Mouse (Mus musculus) embryonic facial prominence, embryonic 13.5 days (tissue): ENCODE measurements at regions not wholly inside any gene's neighbourhood (a gene's known extent, or its start where the extent isn't known, plus 50 kb on each side); places are given as distances from the start of the nearest gene placed in this dataset.

Source experiments
- ATAC-seq: fragments of 200-750 bp; cut with Nextera tagmentation; 2 replicates; pipeline ENCODE4 v1.8.0; 2017; ENCODE audit warnings: low read depth; ENCODE audit not compliant: insufficient number of reproducible peaks, insufficient read depth, low FRiP score, low TSS enrichment
- H3K27ac ChIP-seq: fragments of 300-500 bp; sonication (generic); 2 replicates; pipeline ENCODE4 v1.5.1; 2015; ENCODE audit warnings: moderate library complexity, mild to moderate bottlenecking, inconsistent platforms
- H3K27me3 ChIP-seq: fragments of 300-500 bp; sonication (generic); 2 replicates; pipeline ENCODE4 v1.6.1; 2015; ENCODE audit warnings: mild to moderate bottlenecking, inconsistent platforms
- H3K36me3 ChIP-seq: fragments of 300-500 bp; sonication (generic); 2 replicates; pipeline ENCODE4 v1.6.1; 2015; ENCODE audit warnings: mild to moderate bottlenecking, inconsistent platforms
- H3K4me1 ChIP-seq: fragments of 300-500 bp; sonication (generic); 2 replicates; pipeline ENCODE4 v1.6.1; 2015; ENCODE audit warnings: inconsistent platforms
- H3K4me2 ChIP-seq: fragments of 300-500 bp; sonication (generic); 2 replicates; pipeline ENCODE4 v1.6.1; 2015; ENCODE audit warnings: moderate library complexity, mild to moderate bottlenecking, inconsistent platforms
- H3K4me3 ChIP-seq: fragments of 300-500 bp; sonication (generic); 2 replicates; pipeline ENCODE4 v1.5.1; 2015; ENCODE audit warnings: mild to moderate bottlenecking, inconsistent platforms
- H3K9ac ChIP-seq: fragments of 300-500 bp; sonication (generic); 2 replicates; pipeline ENCODE4 v1.6.1; 2015; ENCODE audit warnings: mild to moderate bottlenecking, inconsistent platforms
- H3K9me3 ChIP-seq: fragments of 300-500 bp; sonication (generic); 2 replicates; pipeline ENCODE4 v1.6.1; 2016; ENCODE audit warnings: inconsistent platforms
- WGBS: fragments of 180-500 bp; shearing (Covaris S2); methylation state at CpG from one replicate; pipeline ENCODE4 v1.1.7; 2015; ENCODE audit warnings: mixed read lengths; 5-methylcytosine and 5-hydroxymethylcytosine counted together
- microRNA-seq: library from miRNA; unstranded; fragments of <30 nt; microRNA quantifications from one replicate; pipeline ENCODE4, GENCODE M21; 2016

DNA sequence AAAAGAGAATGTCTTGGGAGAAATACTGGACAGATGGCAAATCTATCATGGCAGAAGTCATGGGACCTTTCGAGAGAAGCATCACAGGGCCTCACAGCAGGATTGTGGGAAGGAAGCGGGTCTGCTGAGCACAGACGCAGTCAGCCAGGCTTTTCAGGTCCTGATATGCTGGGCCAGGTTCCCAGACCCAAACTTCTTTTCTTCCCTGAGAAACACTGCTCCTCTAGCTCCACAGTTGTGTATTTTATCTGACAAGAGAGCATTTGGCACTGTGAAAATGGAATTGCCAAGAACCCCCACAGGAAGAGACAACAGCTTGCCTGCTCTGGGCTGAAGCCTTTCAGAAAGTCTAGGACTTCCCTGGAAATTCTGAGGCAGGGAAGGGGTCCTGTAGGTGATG lies 73.4 kb upstream of the Topaz1 start:
- H3K4me2 ChIP-seq: no peak overlapping the region
- no peaks in the 10 kb centered on the region for H3K4me1 ChIP-seq
- no peak overlapping the region for H3K9ac ChIP-seq
- ATAC-seq: no peak
- H3K9me3 ChIP-seq: no peaks in the 10 kb centered on the region
- H3K27ac ChIP-seq: no peak overlapping the region
- H3K4me3 ChIP-seq: no peak overlapping the region
- H3K36me3 ChIP-seq: no peaks in the 10 kb centered on the region
- no peaks in the 10 kb centered on the region for H3K27me3 ChIP-seq
- 84% methylated on average over 3 of the region's 3 CpGs for WGBS

- no peaks in the 10 kb centered on the region for H3K4me1 ChIP-seq
- H3K4me3 ChIP-seq: no peak overlapping the region
- no peaks in the 10 kb centered on the region for H3K36me3 ChIP-seq
- no peak for ATAC-seq
- H3K4me2 ChIP-seq: no peak overlapping the region
- H3K9ac ChIP-seq: no peak overlapping the region
- no peaks in the 10 kb centered on the region for H3K27me3 ChIP-seq
- no peaks in the 10 kb centered on the region for H3K9me3 ChIP-seq
- WGBS: 78% methylated on average over 14 of the region's 14 CpGs
- H3K27ac ChIP-seq: no peak overlapping the region
These were observed 69.0 kb upstream of the Topaz1 start for GRCm38 (mm10) chr9:122678001-122678696.

GRCm38 (mm10) chr9:122687170-122687569 lies 60.0 kb upstream of the Topaz1 start:
- Histone ChIP-seq H3K27me3 (no peaks in the 10 kb centered on the region), H3K36me3 (no peaks in the 10 kb centered on the region), H3K27ac (no peak overlapping the region), H3K4me1 (no peaks in the 10 kb centered on the region), H3K4me3 (no peak overlapping the region), H3K9ac (no peak overlapping the region), H3K9me3 (no peaks in the 10 kb centered on the region), H3K4me2 (no peak overlapping the region)
- ATAC-seq: no peak
- WGBS: 26% methylated on average over 4 of the region's 4 CpGs

DNA sequence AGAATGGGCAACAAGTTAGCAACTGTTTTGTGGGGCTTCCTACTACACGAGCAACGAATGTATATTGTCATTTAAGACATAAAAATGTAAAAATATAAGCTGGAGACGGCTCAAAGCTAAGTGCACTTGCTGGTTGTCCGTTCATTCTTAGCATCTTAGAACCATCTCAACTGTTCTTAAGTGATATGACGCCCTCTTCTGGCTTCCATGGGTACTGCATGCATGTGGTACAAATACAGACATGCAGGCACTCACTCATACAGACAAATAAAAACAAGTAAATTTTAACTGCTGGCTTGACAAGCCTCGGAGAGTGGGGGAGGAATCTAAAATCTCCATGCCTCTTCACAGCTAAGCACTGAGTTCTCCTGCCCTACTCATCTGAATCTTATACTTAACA lies 55.3 kb upstream of the Topaz1 start:
- no peak overlapping the region for H3K27ac ChIP-seq
- no peak overlapping the region for H3K4me3 ChIP-seq
- H3K27me3 ChIP-seq: no peaks in the 10 kb centered on the region
- WGBS: 70% methylated on average over 6 of the region's 6 CpGs
- no peak for ATAC-seq
- H3K4me2 ChIP-seq: no peak overlapping the region
- H3K9ac ChIP-seq: no peak overlapping the region
- H3K9me3 ChIP-seq: no peaks in the 10 kb centered on the region
- peaks cover 7% of the 10 kb centered on the region; the same call in 1 of the 2 replicates for H3K4me1 ChIP-seq
- no peaks in the 10 kb centered on the region for H3K36me3 ChIP-seq

DNA sequence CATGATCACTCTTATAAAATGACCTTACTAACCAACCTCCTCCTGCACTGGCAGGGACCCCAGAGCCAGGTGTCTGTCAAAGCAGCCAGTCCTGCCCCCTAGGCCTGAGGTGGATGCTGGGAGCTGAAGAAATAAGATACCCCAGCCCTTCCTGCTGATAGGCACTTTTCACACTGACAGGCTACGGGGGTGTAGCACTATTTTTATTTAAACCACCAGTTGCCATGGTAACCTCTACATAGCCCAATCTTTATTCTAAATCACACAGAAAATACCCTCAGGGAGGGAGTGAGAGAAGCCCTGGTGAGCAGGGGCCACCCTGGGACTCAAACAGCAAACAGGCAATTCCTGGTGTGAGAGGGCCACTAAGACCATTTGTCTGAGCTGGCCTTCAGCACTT lies 51.4 kb upstream of the Topaz1 start:
- no peak for ATAC-seq

More for the DNA sequence above, 51.4 kb upstream of the Topaz1 start:
- 3% methylated on average over 1 of the region's 1 CpGs for WGBS
- H3K27me3 ChIP-seq: no peaks in the 10 kb centered on the region
- H3K4me1 ChIP-seq: peaks cover 7% of the 10 kb centered on the region; the same call in 1 of the 2 replicates
- H3K9ac ChIP-seq: no peak overlapping the region
- no peak overlapping the region for H3K4me3 ChIP-seq
- no peak overlapping the region for H3K4me2 ChIP-seq
- no peaks in the 10 kb centered on the region for H3K9me3 ChIP-seq
- H3K36me3 ChIP-seq: no peaks in the 10 kb centered on the region
- H3K27ac ChIP-seq: no peak overlapping the region

Small RNA genes in the stretch of these regions (microRNA-seq; reads per million reads assigned to microRNA genes)
- 122 reads per million, percentile 56 among the genes with 10 or more reads in this experiment for gene Mir138-1
